Mouse (Mus musculus): ENCODE measurements around the gene Tnnt3. TPM values are rescaled to one million over a fixed set of nuclear protein-coding genes. Genes with fewer than 3 reads are reported as not detected.

Gene Tnnt3
- polyA plus RNA-seq, 1 experiment from 2014 or later = 0.77 TPM

DNA sequence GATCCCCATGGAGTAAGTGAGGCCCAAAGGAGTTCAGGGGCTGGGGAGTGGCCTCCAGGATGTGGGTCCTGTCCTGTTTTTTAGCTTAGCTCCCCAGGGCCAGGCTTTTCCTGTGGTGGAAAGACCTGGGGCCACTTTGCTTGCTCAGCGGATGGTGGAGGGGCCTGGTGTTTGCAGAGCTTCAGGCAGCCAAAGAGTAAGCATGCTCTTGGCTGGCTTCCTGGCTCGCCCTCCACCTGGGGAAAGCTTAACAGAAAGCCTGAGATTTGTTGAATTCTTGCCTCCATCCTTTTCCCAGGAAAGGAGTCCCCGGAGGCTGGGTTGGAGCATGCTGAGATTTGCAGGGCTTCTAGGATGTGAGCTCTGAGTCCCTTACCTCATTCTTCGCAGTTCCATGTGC, 36.5 kb downstream of the Tnnt3 start:
- H3K4me1 ChIP-seq = peaks cover 32% of the 10 kb centered on the region
- H3K9me3 ChIP-seq (replicated peaks) = no peaks in the 10 kb centered on the region
- H3K36me3 ChIP-seq (ENCODE audit: poor library complexity, severe bottlenecking) = peaks cover 4% of the 10 kb centered on the region; the same call in 1 of the 2 replicates
- WGBS = 91% methylated on average over 4 of the region's 4 CpGs
- H3K27me3 ChIP-seq = no peaks in the 10 kb centered on the region
- ATAC-seq = no peak
- no peak overlapping the region for H3K4me3 ChIP-seq
- no peak overlapping the region for H3K27ac ChIP-seq
- H3K4me2 ChIP-seq = no peak overlapping the region
- no peak overlapping the region for H3K9ac ChIP-seq

DNA sequence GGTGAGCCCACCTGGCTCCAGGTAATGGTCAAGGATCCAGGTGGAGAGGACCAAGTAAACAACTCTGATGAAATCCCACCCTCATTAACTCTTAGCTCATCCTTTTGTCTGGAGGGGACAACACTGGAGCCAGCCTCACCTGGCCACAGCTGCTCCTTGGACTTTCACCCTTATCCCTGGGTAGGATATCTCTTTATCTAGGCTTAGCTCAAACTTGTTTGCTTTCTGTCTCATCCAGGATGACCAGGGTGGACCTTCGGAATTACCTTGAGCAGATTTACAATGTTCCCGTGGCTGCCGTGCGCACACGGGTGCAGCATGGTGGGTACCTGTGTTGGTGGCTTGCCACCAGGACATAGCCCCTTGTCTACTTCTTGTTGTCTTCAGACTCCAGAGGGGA, 37.2 kb downstream of the Tnnt3 start:
- Histone ChIP-seq H3K27me3 (no peaks in the 10 kb centered on the region), H3K27ac (no peak overlapping the region), H3K9ac (no peak overlapping the region), H3K36me3 (ENCODE audit: poor library complexity, severe bottlenecking) (peaks cover 7% of the 10 kb centered on the region), H3K4me2 (no peak overlapping the region), H3K4me1 (peaks cover 33% of the 10 kb centered on the region), H3K9me3 (replicated peaks) (no peaks in the 10 kb centered on the region), H3K4me3 (no peak overlapping the region)
- no peak for ATAC-seq
- WGBS = 97% methylated on average over 5 of the region's 5 CpGs

DNA sequence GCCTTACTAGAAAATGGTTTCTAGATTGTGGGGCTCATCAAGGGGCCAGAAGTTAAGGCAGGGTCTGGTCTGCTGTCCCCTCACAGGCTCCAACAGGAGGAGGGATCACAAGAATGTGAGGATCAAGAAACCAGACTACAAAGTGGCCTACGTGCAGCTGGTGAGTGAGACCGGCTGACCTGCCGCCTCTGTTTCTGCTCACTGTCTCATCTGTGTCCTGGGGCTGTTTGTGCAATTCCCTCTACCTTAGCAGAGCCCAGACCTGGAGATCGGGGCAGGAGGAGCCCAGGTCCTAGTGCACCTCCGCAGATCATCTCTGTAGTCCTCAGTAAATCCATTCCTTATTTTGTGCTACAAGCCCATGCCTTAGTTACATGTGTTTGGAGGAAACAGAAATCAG, 38.5 kb downstream of the Tnnt3 start:
- Histone ChIP-seq H3K27me3 (no peaks in the 10 kb centered on the region), H3K4me2 (no peak overlapping the region), H3K4me3 (no peak overlapping the region), H3K27ac (no peak overlapping the region), H3K36me3 (ENCODE audit: poor library complexity, severe bottlenecking) (peaks cover 17% of the 10 kb centered on the region), H3K4me1 (peaks cover 33% of the 10 kb centered on the region), H3K9me3 (replicated peaks) (no peaks in the 10 kb centered on the region), H3K9ac (no peak overlapping the region)
- ATAC-seq = no peak
- 73% methylated on average over 5 of the region's 5 CpGs for WGBS

DNA sequence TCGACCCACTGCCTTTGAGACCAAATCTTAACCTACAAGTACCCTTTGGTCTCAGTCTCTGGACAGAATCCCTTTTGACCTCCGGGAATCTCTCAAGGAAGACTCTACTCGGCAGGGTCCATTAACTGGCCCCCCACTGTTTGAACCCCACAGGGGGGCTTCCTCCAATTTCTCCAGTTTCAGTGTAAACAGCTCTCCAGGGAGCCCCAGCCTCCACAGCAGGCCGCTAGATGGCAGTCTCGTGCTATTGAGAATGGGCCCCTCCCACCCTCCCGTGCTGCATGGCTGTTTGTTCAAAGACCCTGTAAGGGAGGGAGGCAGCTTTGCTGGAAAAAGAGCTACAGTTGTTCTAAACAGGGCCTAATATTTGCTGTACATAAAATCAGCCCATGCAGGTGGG, 39.2 kb downstream of the Tnnt3 start:
- H3K9ac ChIP-seq = 0 out of 2 replicates have a peak overlapping the region, but pooled peaks have one; percentile 14

DNA sequence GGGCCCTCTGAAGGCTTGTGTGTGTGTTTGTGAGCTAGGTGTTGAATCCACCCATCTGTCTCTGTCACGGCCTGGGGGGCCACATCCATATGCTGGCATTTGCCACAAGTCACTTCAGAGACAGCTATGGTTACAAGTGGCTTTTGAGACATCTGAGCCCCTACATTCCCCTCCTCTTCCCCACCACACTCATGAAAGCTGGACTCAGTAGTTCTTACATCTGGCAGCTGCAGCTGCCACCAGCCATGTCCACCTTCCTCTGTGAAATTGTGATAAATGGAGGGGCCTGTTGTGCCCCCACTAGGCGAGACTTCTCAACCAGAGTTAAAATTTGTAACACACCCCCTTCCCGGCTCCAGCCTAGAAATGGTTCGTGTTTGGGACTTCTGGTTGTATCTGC, 39.7 kb downstream of the Tnnt3 start:
- Histone ChIP-seq H3K9me3 (replicated peaks) (no peaks in the 10 kb centered on the region), H3K9ac (0 out of 2 replicates have a peak overlapping the region, but pooled peaks have one; percentile 14), H3K4me2 (no peak overlapping the region), H3K4me1 (peaks cover 37% of the 10 kb centered on the region), H3K27me3 (no peaks in the 10 kb centered on the region), H3K36me3 (ENCODE audit: poor library complexity, severe bottlenecking) (peaks cover 17% of the 10 kb centered on the region), H3K4me3 (no peak overlapping the region), H3K27ac (peak overlapping the region; percentile 59; the same call in 1 of the 2 replicates)
- WGBS = 20% methylated on average over 4 of the region's 4 CpGs
- ATAC-seq = no peak; the same call in 1 of the 2 replicates

More for the DNA sequence above, 39.2 kb downstream of the Tnnt3 start:
- H3K4me2 ChIP-seq = no peak overlapping the region
- WGBS = 7% methylated on average over 6 of the region's 6 CpGs
- peak overlapping the region; percentile 59; the same call in 1 of the 2 replicates for H3K27ac ChIP-seq
- peak; percentile 52 for ATAC-seq
- no peaks in the 10 kb centered on the region for H3K27me3 ChIP-seq
- no peaks in the 10 kb centered on the region for H3K9me3 ChIP-seq (replicated peaks)
- H3K36me3 ChIP-seq (ENCODE audit: poor library complexity, severe bottlenecking) = peaks cover 17% of the 10 kb centered on the region
- H3K4me3 ChIP-seq = no peak overlapping the region
- H3K4me1 ChIP-seq = peaks cover 33% of the 10 kb centered on the region

DNA sequence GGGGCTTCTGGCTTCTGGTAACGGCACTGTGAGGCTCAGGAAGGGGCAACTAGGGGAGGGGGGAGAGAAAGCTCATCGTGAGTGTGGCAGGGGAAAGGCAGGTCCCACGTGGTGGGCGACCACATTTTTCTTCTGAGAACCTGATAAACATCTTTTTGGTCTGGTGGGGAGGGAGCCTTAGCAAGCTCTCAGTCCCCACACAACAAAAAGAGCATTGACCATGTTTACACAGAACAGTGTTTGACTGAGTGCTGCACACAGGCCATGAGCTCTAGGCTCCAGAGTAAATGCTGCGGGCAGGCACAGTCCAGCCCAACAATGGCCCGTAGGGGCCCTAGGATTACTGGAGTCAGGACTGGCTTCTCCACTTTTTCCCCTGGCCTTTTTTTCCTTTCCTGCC, 40.1 kb downstream of the Tnnt3 start:
- Histone ChIP-seq H3K4me3 (no peak overlapping the region), H3K36me3 (ENCODE audit: poor library complexity, severe bottlenecking) (peaks cover 17% of the 10 kb centered on the region), H3K4me2 (no peak overlapping the region), H3K9me3 (replicated peaks) (no peaks in the 10 kb centered on the region), H3K27me3 (no peaks in the 10 kb centered on the region), H3K27ac (peak overlapping the region; percentile 21; the same call in 1 of the 2 replicates), H3K9ac (no peak overlapping the region), H3K4me1 (peaks cover 32% of the 10 kb centered on the region)
- no peak for ATAC-seq
- WGBS = 16% methylated on average over 6 of the region's 6 CpGs

DNA sequence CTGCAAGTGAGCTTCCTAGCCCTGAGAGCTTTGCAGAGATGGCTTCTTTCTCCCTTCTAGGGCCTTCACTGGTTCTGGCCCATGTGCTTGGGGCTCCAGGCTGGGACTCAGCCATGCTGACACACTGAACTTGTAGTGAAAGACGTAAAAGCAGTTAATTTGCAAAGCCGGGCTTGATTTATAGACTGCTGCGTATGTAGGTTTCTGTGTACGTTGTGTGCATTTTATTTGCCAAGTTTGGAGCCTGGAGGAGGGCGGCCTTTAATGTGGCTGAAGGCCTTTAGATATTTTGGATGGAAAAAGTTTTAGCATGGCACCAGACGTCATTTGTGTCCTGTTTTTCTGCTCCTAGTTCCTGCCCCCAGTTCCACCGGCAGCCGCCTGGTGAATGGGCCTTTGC, 41.2 kb downstream of the Tnnt3 start:
- no peak for ATAC-seq
- Histone ChIP-seq H3K4me2 (no peak overlapping the region), H3K9me3 (replicated peaks) (no peaks in the 10 kb centered on the region), H3K4me3 (no peak overlapping the region), H3K9ac (no peak overlapping the region), H3K4me1 (peaks cover 23% of the 10 kb centered on the region), H3K36me3 (ENCODE audit: poor library complexity, severe bottlenecking) (peaks cover 17% of the 10 kb centered on the region), H3K27me3 (no peaks in the 10 kb centered on the region), H3K27ac (no peak overlapping the region)
- 65% methylated on average over 8 of the region's 8 CpGs for WGBS

DNA sequence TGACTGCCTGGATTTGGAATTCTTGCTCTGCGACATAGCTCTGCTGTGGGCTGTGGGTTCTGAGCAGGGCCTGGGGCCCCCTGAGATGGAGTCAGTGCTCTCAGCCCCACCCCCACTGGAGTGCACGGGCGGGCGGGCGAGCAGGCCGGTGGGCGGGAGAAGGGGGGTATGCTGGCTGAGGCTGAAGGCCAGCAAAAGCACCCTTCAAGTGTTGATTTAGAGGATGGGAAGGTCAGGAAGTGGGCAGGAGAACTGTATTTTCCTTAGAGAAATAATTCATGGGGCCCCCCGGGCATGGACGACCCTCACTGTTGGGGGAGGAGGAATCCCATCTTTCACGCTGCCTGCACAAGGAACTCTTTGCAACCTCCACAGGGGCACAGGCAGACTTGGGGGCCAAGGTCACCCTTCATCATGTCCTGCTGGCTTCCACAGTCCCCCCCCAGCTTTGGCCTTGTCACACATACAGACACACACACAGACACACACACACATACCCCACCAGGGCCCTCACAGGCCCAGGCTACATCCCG, 44.2 kb downstream of the Tnnt3 start:
- Histone ChIP-seq H3K4me1 (peaks cover 23% of the 10 kb centered on the region), H3K27me3 (no peaks in the 10 kb centered on the region), H3K27ac (no peak overlapping the region), H3K4me3 (no peak overlapping the region), H3K4me2 (no peak overlapping the region), H3K9me3 (replicated peaks) (no peaks in the 10 kb centered on the region), H3K36me3 (ENCODE audit: poor library complexity, severe bottlenecking) (peaks cover 13% of the 10 kb centered on the region), H3K9ac (no peak overlapping the region)
- ATAC-seq = no peak
- WGBS = 38% methylated on average over 11 of the region's 11 CpGs

DNA sequence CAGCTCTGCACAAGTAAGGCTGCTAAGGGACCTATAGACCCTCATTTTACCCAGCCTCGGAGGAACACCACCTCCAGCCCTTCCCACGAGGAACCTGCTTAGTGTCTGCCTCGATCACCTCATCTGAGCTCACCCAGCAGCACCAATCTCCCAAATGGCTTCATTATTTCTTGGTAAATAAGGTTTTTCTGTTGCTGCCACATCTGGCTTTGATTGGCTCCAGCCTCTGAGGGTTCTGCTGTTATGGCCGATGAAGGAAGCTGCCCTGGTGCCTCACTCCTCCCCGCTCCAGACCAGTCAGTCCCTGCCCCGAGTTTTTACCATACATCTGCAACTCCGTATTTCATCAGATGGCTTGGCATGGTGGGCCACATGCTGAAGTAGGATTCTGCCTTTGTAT, 47.3 kb downstream of the Tnnt3 start:
- H3K4me1 ChIP-seq = peaks cover 9% of the 10 kb centered on the region
- no peaks in the 10 kb centered on the region for H3K9me3 ChIP-seq (replicated peaks)
- H3K36me3 ChIP-seq (ENCODE audit: poor library complexity, severe bottlenecking) = peaks cover 9% of the 10 kb centered on the region
- ATAC-seq = no peak
- no peak overlapping the region for H3K4me2 ChIP-seq
- no peak overlapping the region for H3K27ac ChIP-seq
- H3K27me3 ChIP-seq = no peaks in the 10 kb centered on the region
- H3K4me3 ChIP-seq = no peak overlapping the region
- 85% methylated on average over 7 of the region's 7 CpGs for WGBS
- no peak overlapping the region for H3K9ac ChIP-seq

DNA sequence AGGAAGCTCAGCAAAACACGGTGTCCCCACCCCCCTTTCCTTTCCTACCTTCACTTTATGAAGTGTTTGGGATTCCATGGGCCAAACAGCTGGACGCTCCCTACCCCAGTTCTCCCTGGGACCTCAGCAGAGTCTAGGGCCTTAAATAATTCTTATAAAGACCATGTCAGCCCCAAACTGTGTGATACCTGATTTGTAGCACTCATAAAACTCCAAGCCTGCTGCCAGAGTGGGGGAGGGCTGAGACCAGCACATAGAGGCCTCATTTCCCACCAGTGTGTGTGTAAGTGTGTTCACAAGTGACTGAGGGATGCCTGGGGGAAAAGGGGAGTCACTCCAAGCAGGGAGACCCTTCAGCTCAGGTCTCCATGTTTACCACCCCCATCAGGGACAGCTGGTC, 49.2 kb downstream of the Tnnt3 start:
- H3K4me1 ChIP-seq = peaks cover 4% of the 10 kb centered on the region
- H3K27ac ChIP-seq = no peak overlapping the region
- WGBS = 73% methylated on average over 2 of the region's 2 CpGs
- H3K27me3 ChIP-seq = no peaks in the 10 kb centered on the region
- no peaks in the 10 kb centered on the region for H3K9me3 ChIP-seq (replicated peaks)
- no peak for ATAC-seq
- no peak overlapping the region for H3K9ac ChIP-seq
- no peak overlapping the region for H3K4me2 ChIP-seq
- H3K4me3 ChIP-seq = no peak overlapping the region
- no peaks in the 10 kb centered on the region for H3K36me3 ChIP-seq (ENCODE audit: poor library complexity, severe bottlenecking)

DNA sequence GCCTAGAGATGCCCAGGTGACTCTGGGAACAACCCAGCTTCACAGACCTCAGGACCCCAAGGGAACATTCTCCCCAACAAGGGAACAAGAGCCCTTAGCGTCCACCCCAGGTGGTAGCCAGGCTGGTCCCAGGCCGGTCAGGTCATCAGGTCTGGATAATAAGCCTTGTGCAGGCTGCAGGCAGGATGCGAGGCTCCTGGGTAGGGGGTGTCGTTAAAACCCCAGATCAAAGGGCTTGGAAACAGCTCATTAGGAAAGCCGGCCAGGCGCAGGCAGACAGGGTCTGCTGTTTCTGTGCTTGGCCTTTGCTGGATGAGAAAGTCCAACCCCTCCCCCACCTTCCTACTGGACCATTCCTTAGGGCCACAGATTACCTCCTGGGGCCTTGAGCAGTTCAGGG, 50.1 kb downstream of the Tnnt3 start:
- Histone ChIP-seq H3K36me3 (ENCODE audit: poor library complexity, severe bottlenecking) (no peaks in the 10 kb centered on the region), H3K9ac (no peak overlapping the region), H3K27ac (no peak overlapping the region), H3K4me3 (no peak overlapping the region), H3K4me1 (peaks cover 1% of the 10 kb centered on the region), H3K27me3 (no peaks in the 10 kb centered on the region), H3K9me3 (replicated peaks) (no peaks in the 10 kb centered on the region), H3K4me2 (no peak overlapping the region)
- WGBS = 5% methylated on average over 6 of the region's 6 CpGs
- ATAC-seq = no peak

DNA sequence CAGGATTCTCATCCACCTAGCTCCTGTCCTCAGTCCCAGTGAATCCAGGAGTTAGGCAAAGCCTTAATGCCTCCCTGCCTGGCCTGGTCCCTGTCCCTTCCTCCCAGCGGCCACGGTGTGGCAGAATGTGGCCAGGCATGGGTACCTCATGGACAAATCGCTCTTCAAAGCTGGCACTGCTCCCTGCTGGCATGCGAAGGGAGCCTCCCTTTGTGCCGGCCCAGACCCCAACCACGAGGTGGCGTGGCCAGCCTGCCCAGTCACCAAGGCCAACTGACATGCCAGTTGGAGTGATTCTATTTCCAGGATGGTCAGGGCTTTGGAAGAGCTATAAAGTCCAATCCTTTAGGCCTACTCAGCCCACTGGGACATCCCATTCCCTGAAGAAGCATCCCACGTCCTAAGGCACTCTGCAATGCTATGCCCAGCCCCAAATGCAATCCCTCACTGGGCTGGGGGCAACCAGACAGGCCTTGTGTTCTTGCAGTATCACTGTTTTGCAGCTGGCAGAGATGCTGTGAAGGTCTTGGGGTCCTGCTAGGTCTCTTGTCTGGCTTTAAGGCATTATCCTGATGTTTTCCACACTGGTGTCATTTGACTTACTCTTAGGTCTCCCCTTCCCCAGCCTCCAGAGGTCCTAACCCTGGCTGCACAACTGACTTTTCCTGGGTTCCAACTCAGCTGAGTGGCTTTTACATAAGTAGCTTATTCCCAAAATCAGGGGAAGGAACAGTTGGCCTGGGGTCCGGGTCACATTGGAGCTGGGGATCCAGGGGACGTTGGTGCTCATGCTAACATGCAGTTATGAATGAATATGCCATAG, 51.5 kb downstream of the Tnnt3 start:
- WGBS = 88% methylated on average over 10 of the region's 10 CpGs
- H3K27ac ChIP-seq = no peak overlapping the region
- H3K4me1 ChIP-seq = peaks cover 14% of the 10 kb centered on the region
- no peak overlapping the region for H3K9ac ChIP-seq
- ATAC-seq = no peak
- no peak overlapping the region for H3K4me2 ChIP-seq
- no peaks in the 10 kb centered on the region for H3K36me3 ChIP-seq (ENCODE audit: poor library complexity, severe bottlenecking)
- no peak overlapping the region for H3K4me3 ChIP-seq
- no peaks in the 10 kb centered on the region for H3K9me3 ChIP-seq (replicated peaks)
- no peaks in the 10 kb centered on the region for H3K27me3 ChIP-seq

Data from forebrain, embryonic 13.5 days (tissue).